23 mouse cellular contexts compared by ENCODE assay signal in the genomic region with DNA sequence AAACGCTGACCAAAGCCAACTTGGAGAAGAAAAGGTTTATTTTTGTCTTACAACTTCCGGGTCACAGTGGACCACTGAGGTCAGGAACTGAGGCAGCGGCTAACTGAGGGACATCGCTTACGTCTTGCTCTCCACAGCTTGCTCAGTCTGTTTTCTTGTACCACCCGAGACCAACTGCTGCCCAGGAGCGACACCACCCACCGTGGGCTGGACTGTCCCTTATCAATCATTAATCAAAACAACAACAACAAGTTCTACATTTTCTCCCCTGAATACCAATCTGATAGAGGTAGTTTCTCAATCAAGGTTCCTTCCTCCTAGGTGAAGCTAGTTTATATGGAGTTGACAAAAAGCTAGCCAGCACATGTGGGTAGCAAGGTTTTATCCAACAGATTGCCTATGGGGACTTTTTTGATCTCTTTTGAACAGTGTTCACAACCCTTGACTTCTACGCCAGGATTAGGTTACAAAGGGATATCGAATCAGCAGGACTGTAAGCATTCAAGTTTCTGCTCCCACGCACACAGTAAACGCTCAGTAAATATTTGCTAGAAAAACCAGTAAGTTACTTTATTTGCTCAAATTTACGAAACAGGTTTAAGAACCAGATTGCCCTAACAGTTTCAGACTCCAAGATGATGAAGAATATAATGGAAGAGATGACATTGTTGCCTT. TPM values are rescaled to one million over a fixed set of nuclear protein-coding genes. Genes with fewer than 3 reads are reported as not detected.
DNase-seq lines count a peak whose midpoint lies in the region; ATAC-seq and TF ChIP-seq lines count a peak whose summit lies in the region.
"Had no signal": no experiment of that assay in that cellular context is flagged by ENCODE, and none has a peak within 500 bp of the region (broad histone marks: within the 10 kb centered on the region; RNA-seq: fewer than 3 reads in every experiment).

No protein-coding gene starts in this region.

- H3K9me3 ChIP-seq in kidney, embryonic 14.5 days (ENCODE audit: control insufficient read depth, low read length), result no peaks in the 10 kb centered on the region; the same call in 1 of the 2 replicates
- H3K9me3 ChIP-seq in liver, embryonic 11.5 days (ENCODE audit: control insufficient read depth, low read length), result no peaks in the 10 kb centered on the region
- H3K9me3 ChIP-seq in intestine, postnatal 0 days (ENCODE audit: control insufficient read depth), result no peaks in the 10 kb centered on the region
- H3K9me3 ChIP-seq: embryonic facial prominence, embryonic 13.5 days; forebrain, embryonic 12.5 days; G1E; heart, embryonic 10.5 days; hindbrain, embryonic 13.5 days had no signal

- no peaks in the 10 kb centered on the region for H3K36me3 ChIP-seq in kidney, embryonic 14.5 days (ENCODE audit: control insufficient read depth, insufficient read depth, low read length)
- no peaks in the 10 kb centered on the region for H3K36me3 ChIP-seq in liver, adult 2 months (ENCODE audit: control insufficient read depth, insufficient read depth, low read length)
- H3K36me3 ChIP-seq in liver, embryonic 11.5 days (ENCODE audit: control insufficient read depth, insufficient read depth, low read length), result no peaks in the 10 kb centered on the region
- no peaks in the 10 kb centered on the region for H3K36me3 ChIP-seq in intestine, postnatal 0 days (ENCODE audit: control insufficient read depth, insufficient read depth)
- H3K36me3 ChIP-seq: embryonic facial prominence, embryonic 13.5 days; forebrain, embryonic 12.5 days; G1E; heart, embryonic 10.5 days; hindbrain, embryonic 13.5 days had no signal

- H3K27ac ChIP-seq in kidney, embryonic 14.5 days (ENCODE audit: low read depth, low read length), result no peak overlapping the region
- H3K27ac ChIP-seq in liver, adult 2 months (replicated peaks; ENCODE audit: insufficient read depth, low read depth, low read length), result peak overlapping the region; percentile 30
- H3K27ac ChIP-seq in liver, embryonic 11.5 days (ENCODE audit: low read depth, low read length), result no peak overlapping the region
- H3K27ac ChIP-seq in intestine, postnatal 0 days (ENCODE audit: low read depth, low read length), result no peak overlapping the region
- H3K27ac ChIP-seq: embryonic facial prominence, embryonic 13.5 days; forebrain, embryonic 12.5 days; heart, embryonic 10.5 days; hindbrain, embryonic 13.5 days had no signal

- no peak overlapping the region for H3K4me3 ChIP-seq in kidney, embryonic 14.5 days (ENCODE audit: low read length)
- H3K4me3 ChIP-seq in liver, adult 2 months (ENCODE audit: insufficient read depth, low read depth, low read length), result no peak overlapping the region
- no peak overlapping the region for H3K4me3 ChIP-seq in liver, embryonic 11.5 days (ENCODE audit: low read depth, low read length)
- H3K4me3 ChIP-seq in intestine, postnatal 0 days (ENCODE audit: low read depth, low read length), result no peak overlapping the region
- H3K4me3 ChIP-seq: embryonic facial prominence, embryonic 13.5 days; forebrain, embryonic 12.5 days; heart, embryonic 10.5 days; hindbrain, embryonic 13.5 days had no signal

- ATAC-seq in kidney, embryonic 14.5 days (ENCODE audit: low FRiP score, low TSS enrichment), result no peak
- ATAC-seq in liver, embryonic 11.5 days (replicated peaks; ENCODE audit: low FRiP score), result no peak
- ATAC-seq in cerebellum, adult (ENCODE audit: insufficient number of reproducible peaks, low FRiP score, low TSS enrichment), result no peak
- no peak for ATAC-seq in intestine, postnatal 0 days
- ATAC-seq: CD4-positive, CD25-positive, alpha-beta regulatory T cell, adult 4 months; forebrain, embryonic 16.5 days had no signal

- H3K27me3 ChIP-seq in kidney, embryonic 14.5 days (ENCODE audit: control insufficient read depth, insufficient read depth, low read length), result no peaks in the 10 kb centered on the region
- no peaks in the 10 kb centered on the region for H3K27me3 ChIP-seq in liver, adult 2 months (ENCODE audit: control insufficient read depth, insufficient read depth, low read length)
- H3K27me3 ChIP-seq in liver, embryonic 11.5 days (replicated peaks; ENCODE audit: control insufficient read depth, insufficient read depth, low read length), result no peaks in the 10 kb centered on the region
- no peaks in the 10 kb centered on the region for H3K27me3 ChIP-seq in intestine, postnatal 0 days (replicated peaks; ENCODE audit: control insufficient read depth, insufficient read depth, low read length)
- H3K27me3 ChIP-seq: embryonic facial prominence, embryonic 13.5 days; forebrain, embryonic 12.5 days; hindbrain, embryonic 13.5 days had no signal

- H3K9ac ChIP-seq in kidney, embryonic 14.5 days (ENCODE audit: low read depth, low read length), result no peak overlapping the region
- no peak overlapping the region for H3K9ac ChIP-seq in liver, adult 2 months (ENCODE audit: low read depth, low read length)
- no peak overlapping the region for H3K9ac ChIP-seq in liver, embryonic 11.5 days (ENCODE audit: low read depth, low read length)
- H3K9ac ChIP-seq in intestine, postnatal 0 days (ENCODE audit: low read depth, low read length), result no peak overlapping the region
- H3K9ac ChIP-seq: embryonic facial prominence, embryonic 13.5 days; forebrain, embryonic 12.5 days; hindbrain, embryonic 13.5 days had no signal

- no peak for TF ChIP-seq CTCF in liver, adult 2 months (IDR thresholded peaks at IDR 0.05; ENCODE audit: low read depth, low read length)
- no peak for TF ChIP-seq CTCF in intestine, postnatal 0 days (IDR thresholded peaks at IDR 0.05; ENCODE audit: low read depth)

- TF ChIP-seq POLR2A in liver, adult 2 months (IDR thresholded peaks at IDR 0.05; ENCODE audit: extremely low read depth, insufficient read depth, low read length), result no peak

- peak; percentile 11 for DNase-seq in kidney, adult 11 months
- DNase-seq in liver, adult 2 months (ENCODE audit: extremely low read depth, low read depth, low spot score), result peak; percentile 72
- DNase-seq in liver, embryonic 11.5 days (ENCODE audit: low spot score), result no peak
- peak; percentile 16 for DNase-seq in kidney, postnatal 14 days
- DNase-seq: adrenal gland, adult 8-10 months; adrenal gland, postnatal 36 days; B cell, adult 2 months; cerebellum, adult 11 months; cerebellum, adult 8-10 months; cerebellum, postnatal 14 days; embryo, embryonic 11 days; gastrocnemius, postnatal 10 days; heart, postnatal 10 days had no signal

- H3K79me2 ChIP-seq in liver, adult 2 months (ENCODE audit: control insufficient read depth, insufficient read depth, low read length), result no peaks in the 10 kb centered on the region

- no peak overlapping the region for H3K4me2 ChIP-seq in kidney, embryonic 14.5 days (replicated peaks; ENCODE audit: low read depth, low read length)
- H3K4me2 ChIP-seq in liver, embryonic 11.5 days, result no peak overlapping the region
- no peak overlapping the region for H3K4me2 ChIP-seq in intestine, postnatal 0 days (replicated peaks; ENCODE audit: low read depth)
- H3K4me2 ChIP-seq: embryonic facial prominence, embryonic 13.5 days; forebrain, embryonic 12.5 days; hindbrain, embryonic 13.5 days had no signal

- WGBS in kidney, embryonic 14.5 days, result 30% methylated on average over 13 of the region's 13 CpGs
- 16% methylated on average over 13 of the region's 13 CpGs for WGBS in liver, adult 2 months
- WGBS in liver, embryonic 11.5 days, result 73% methylated on average over 13 of the region's 13 CpGs
- 66% methylated on average over 13 of the region's 13 CpGs for WGBS in intestine, postnatal 0 days

- H3K4me1 ChIP-seq in kidney, embryonic 14.5 days (ENCODE audit: control insufficient read depth, insufficient read depth, low read length), result peaks cover 17% of the 10 kb centered on the region
- H3K4me1 ChIP-seq in liver, adult 2 months (ENCODE audit: control insufficient read depth, insufficient read depth, low read length), result peaks cover 5% of the 10 kb centered on the region; the same call in 1 of the 2 replicates
- no peaks in the 10 kb centered on the region for H3K4me1 ChIP-seq in liver, embryonic 11.5 days (replicated peaks; ENCODE audit: control insufficient read depth, insufficient read depth, low read length)
- H3K4me1 ChIP-seq in intestine, postnatal 0 days (replicated peaks; ENCODE audit: control insufficient read depth, insufficient read depth, low read length), result no peaks in the 10 kb centered on the region
- H3K4me1 ChIP-seq: hindbrain, embryonic 13.5 days had no signal

RNA-seq across cellular contexts. Expression of gene Nfe2l3, which starts 40.5 kb away (rescaled TPM):
- 2.0 and 2.2 TPM in 2 replicates for polyA plus RNA-seq in kidney, embryonic 14.5 days (2014; fragmentation: Nextera tagmentation; extraction: Ambion mirVana)
- total RNA-seq in liver, adult 2 months (2014; rRNA removed), result 0.18 and 0.81 TPM in 2 replicates
- 0.04 and 0.33 TPM in 2 replicates for polyA plus RNA-seq in liver, adult 2 months (2012; rRNA removed)
- 0.36 and 0.99 TPM in 2 replicates for polyA plus RNA-seq in liver, embryonic 11.5 days (2014; fragmentation: Nextera tagmentation; extraction: Ambion mirVana)
- polyA plus RNA-seq in intestine, postnatal 0 days (2015; fragmentation: Nextera tagmentation; extraction: Ambion mirVana), result 0.99 and 1.1 TPM in 2 replicates
- total RNA-seq: adrenal gland, adult 8-10 months had no signal
- polyA plus RNA-seq: G1E had no signal
